Mouse (Mus musculus) midbrain, embryonic 16.5 days (tissue): Measurements from ENCODE around the gene Chst8. TPM values are rescaled to one million over a fixed set of nuclear protein-coding genes. Genes with fewer than 3 reads are reported as not detected.

Experiments used
- ATAC-seq: fragments of 200-750 bp; cut with Nextera tagmentation; 2 replicates; pipeline ENCODE4 v1.8.0; 2017; ENCODE audit warnings: moderate TSS enrichment
- H3K27ac ChIP-seq: fragments of 300-500 bp; sonication (generic); 2 replicates; pipeline ENCODE4 v1.5.1; 2014; ENCODE audit warnings: mild to moderate bottlenecking, low read length, mixed read lengths
- H3K27me3 ChIP-seq: fragments of 300-500 bp; sonication (generic); 2 replicates; pipeline ENCODE4 v1.6.1; 2014; ENCODE audit warnings: low read depth, low read length, mixed read lengths; ENCODE audit not compliant: control insufficient read depth, insufficient read depth
- H3K36me3 ChIP-seq: fragments of 300-500 bp; sonication (generic); 2 replicates; pipeline ENCODE4 v1.6.1; 2014; ENCODE audit warnings: mild to moderate bottlenecking, low read length, moderate library complexity, mixed read lengths; ENCODE audit not compliant: control insufficient read depth, insufficient read depth
- H3K4me1 ChIP-seq: fragments of 300-500 bp; sonication (generic); 2 replicates; pipeline ENCODE4 v1.6.1; 2014; ENCODE audit warnings: mild to moderate bottlenecking, low read length, mixed read lengths; ENCODE audit not compliant: control insufficient read depth, insufficient read depth
- H3K4me2 ChIP-seq: fragments of 300-500 bp; sonication (generic); 2 replicates; pipeline ENCODE4 v1.6.1; 2014; ENCODE audit warnings: mild to moderate bottlenecking, low read length, mixed read lengths
- H3K4me3 ChIP-seq: fragments of 300-500 bp; sonication (generic); 2 replicates; pipeline ENCODE4 v1.5.1; 2014; ENCODE audit warnings: low read depth, mild to moderate bottlenecking, low read length, moderate library complexity, mixed read lengths
- H3K9ac ChIP-seq: fragments of 300-500 bp; sonication (generic); 2 replicates; pipeline ENCODE4 v1.6.1; 2014; ENCODE audit warnings: low read depth, low read length, mixed read lengths
- H3K9me3 ChIP-seq: fragments of 300-500 bp; sonication (generic); replicated peaks from 2 replicates; pipeline ENCODE4 v1.6.1; 2014; ENCODE audit warnings: mild to moderate bottlenecking, low read length, mixed read lengths; ENCODE audit not compliant: control insufficient read depth, poor library complexity, severe bottlenecking
- WGBS: fragments of 180-500 bp; shearing (Covaris S2); extraction: QIAGEN DNeasy Blood & Tissue Kit; methylation state at CpG from one replicate; pipeline ENCODE4 v1.1.7; 2014; 5-methylcytosine and 5-hydroxymethylcytosine counted together
- polyA plus RNA-seq: library from polyadenylated mRNA; unstranded; fragments of >200 nt; fragmentation: Nextera tagmentation; extraction: Ambion mirVana; gene quantifications from 2 replicates; pipeline ENCODE4 v1.2.1, GENCODE M21; 2015

The Chst8 gene
- polyA plus RNA-seq, 1 experiment from 2014 or later, result 12.7 TPM

DNA sequence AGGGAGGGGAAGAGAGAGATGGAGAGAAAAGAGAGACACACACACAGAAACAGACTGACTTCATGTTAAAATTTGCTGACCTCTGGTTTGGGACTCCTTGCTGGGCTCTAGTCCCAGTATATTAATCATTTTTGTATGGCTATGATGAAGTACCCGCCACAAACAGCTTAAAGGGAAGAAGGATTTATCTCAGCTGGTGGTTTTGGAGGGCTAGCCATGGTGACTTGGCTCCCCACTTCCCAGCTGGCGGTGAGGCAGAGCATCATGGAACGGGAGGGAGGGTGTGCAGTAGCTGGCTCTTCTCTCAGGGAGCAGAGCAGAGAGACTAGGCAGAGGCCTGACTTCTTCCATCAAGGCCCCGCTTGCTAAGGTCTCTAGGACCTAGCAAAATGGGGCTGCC lies 109.1 kb downstream of the Chst8 start:
- H3K27me3 ChIP-seq, result no peaks in the 10 kb centered on the region
- ATAC-seq, result no peak
- H3K4me2 ChIP-seq, result no peak overlapping the region
- no peaks in the 10 kb centered on the region for H3K36me3 ChIP-seq
- no peak overlapping the region for H3K27ac ChIP-seq
- H3K4me3 ChIP-seq, result no peak overlapping the region
- H3K4me1 ChIP-seq, result no peaks in the 10 kb centered on the region
- no peaks in the 10 kb centered on the region for H3K9me3 ChIP-seq
- no peak overlapping the region for H3K9ac ChIP-seq
- WGBS, result 48% methylated on average over 4 of the region's 4 CpGs

DNA sequence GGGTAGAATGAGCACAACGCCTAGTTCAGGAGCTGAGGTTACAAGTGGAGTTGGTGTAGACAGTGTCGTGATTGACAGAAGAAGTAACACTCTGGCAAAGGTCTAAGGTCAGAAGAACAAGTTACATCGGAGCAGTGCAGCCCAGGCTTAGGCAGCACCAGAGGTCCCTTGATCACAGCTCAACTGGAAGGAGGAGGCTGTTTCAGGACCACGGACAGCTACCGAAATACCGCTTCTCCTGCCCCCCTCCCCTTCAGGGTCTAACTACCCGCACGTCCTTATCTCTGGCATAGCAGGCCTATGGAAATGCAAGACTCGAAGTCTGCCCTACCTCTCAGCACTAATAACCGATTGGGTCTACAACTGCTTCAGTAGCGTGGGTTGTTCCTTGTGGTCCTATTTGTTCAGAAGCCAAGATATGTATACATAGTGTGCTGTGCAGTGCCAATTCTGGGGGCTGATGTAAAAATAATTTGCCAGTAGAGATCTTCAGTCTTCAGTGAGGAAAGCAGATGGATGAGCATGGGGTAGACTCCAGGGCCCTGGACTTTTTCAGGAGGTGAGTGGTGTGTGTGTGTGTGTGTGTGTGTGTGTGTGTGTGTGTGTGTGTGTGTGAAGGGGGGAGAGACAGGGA lies 109.7 kb downstream of the Chst8 start:
- Histone ChIP-seq H3K4me3 (no peak overlapping the region), H3K4me1 (no peaks in the 10 kb centered on the region), H3K4me2 (no peak overlapping the region), H3K27me3 (no peaks in the 10 kb centered on the region), H3K36me3 (no peaks in the 10 kb centered on the region), H3K27ac (no peak overlapping the region), H3K9ac (no peak overlapping the region), H3K9me3 (no peaks in the 10 kb centered on the region)
- no peak for ATAC-seq
- WGBS, result 29% methylated on average over 11 of the region's 11 CpGs

DNA sequence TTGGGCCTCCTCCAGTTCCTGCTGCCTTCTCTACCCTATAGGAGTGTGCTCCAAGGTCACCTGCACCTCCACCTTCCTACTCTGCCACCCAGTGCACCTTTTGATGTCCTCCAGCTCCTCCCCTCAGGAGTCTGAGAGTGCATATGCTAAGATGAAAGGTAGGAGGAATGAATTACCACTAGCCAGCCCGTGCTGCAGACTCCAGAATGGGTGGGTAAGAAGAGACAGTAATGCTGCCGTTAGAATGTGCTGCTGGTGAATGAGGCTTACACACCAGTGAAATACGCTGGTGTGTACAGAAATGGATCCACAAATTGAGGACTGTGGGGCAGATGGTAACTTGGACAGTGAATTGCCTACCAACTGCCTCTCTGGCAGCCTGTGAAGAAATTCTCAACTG lies 112.6 kb downstream of the Chst8 start:
- Histone ChIP-seq H3K4me1 (peaks cover 6% of the 10 kb centered on the region), H3K9ac (no peak overlapping the region)
- 60% methylated on average over 3 of the region's 3 CpGs for WGBS

DNA sequence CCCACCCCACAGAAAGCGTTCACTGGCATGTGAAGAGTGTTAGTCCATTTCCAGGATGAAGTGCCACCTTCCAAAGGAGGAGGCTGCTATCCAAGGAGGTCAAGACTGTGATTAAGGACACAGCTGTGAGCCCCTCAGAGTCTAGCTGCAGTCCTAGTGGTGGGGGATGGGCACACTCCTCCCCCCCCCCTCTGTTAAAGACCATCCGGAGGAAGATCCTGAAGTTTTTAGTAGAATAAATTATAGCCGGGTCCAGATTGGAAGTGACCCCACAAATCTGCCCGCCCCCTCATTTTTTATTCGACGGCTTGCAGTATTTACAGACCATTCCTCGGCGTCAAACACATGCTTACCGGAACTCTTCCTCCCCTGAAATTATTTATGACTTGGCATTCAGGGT lies 114.3 kb downstream of the Chst8 start:
- peaks cover 9% of the 10 kb centered on the region for H3K4me1 ChIP-seq
- no peaks in the 10 kb centered on the region for H3K36me3 ChIP-seq
- H3K4me3 ChIP-seq, result no peak overlapping the region
- H3K9ac ChIP-seq, result no peak overlapping the region
- no peaks in the 10 kb centered on the region for H3K27me3 ChIP-seq
- H3K4me2 ChIP-seq, result no peak overlapping the region
- H3K27ac ChIP-seq, result no peak overlapping the region
- no peak for ATAC-seq
- whole genome bisulfite sequencing, result 77% methylated on average over 9 of the region's 9 CpGs
- H3K9me3 ChIP-seq, result no peaks in the 10 kb centered on the region

More for the DNA sequence above, 112.6 kb downstream of the Chst8 start:
- Histone ChIP-seq H3K4me3 (no peak overlapping the region), H3K27me3 (no peaks in the 10 kb centered on the region), H3K27ac (no peak overlapping the region), H3K36me3 (no peaks in the 10 kb centered on the region), H3K4me2 (no peak overlapping the region), H3K9me3 (no peaks in the 10 kb centered on the region)
- no peak for ATAC-seq

DNA sequence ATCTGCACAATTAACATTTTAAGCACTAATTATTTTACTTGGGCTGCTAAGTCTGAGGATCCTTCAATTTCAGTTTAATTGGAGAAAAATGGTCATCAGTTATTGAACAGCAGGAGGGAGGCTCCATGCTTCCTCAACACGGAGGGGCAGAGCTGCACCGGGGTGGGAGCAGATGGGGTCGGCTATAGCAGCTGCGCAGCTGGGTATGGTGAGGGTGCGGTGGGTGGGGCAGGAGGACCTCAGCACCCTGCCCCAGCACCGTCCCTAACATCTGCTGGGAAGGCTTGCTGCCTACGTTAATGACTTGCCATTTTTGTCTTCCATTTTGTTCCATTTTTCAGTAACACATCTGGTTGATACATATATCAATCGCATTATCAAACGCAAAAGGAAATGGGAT lies 116.4 kb downstream of the Chst8 start:
- H3K4me3 ChIP-seq, result no peak overlapping the region
- H3K36me3 ChIP-seq, result no peaks in the 10 kb centered on the region
- no peak overlapping the region for H3K9ac ChIP-seq
- no peak overlapping the region for H3K27ac ChIP-seq
- H3K27me3 ChIP-seq, result no peaks in the 10 kb centered on the region
- H3K4me1 ChIP-seq, result peaks cover 14% of the 10 kb centered on the region
- no peak overlapping the region for H3K4me2 ChIP-seq
- ATAC-seq, result no peak
- 43% methylated on average over 9 of the region's 9 CpGs for WGBS
- H3K9me3 ChIP-seq, result no peaks in the 10 kb centered on the region

DNA sequence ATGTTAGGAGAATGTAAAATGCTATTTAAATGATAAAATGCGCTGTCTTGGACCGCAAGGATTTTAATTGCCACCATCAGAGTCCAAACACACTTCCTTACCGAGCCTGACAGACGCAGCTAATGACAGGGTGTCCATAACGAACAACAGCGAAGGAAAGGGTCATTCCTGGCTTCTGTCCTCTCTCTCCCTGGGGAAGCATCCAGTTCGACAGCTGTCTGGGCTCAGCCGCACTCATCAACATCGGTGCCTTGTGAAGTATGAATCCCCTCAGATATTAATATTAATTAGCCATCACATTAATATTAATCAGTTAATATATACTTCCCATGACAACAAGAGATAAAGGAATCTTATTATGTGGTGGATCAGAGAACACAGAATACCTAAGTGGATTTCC lies 117.6 kb downstream of the Chst8 start:
- Histone ChIP-seq H3K9ac (no peak overlapping the region), H3K27me3 (no peaks in the 10 kb centered on the region), H3K4me1 (peaks cover 14% of the 10 kb centered on the region), H3K9me3 (no peaks in the 10 kb centered on the region), H3K4me3 (no peak overlapping the region), H3K27ac (no peak overlapping the region), H3K36me3 (no peaks in the 10 kb centered on the region), H3K4me2 (no peak overlapping the region)
- WGBS, result 17% methylated on average over 9 of the region's 9 CpGs
- ATAC-seq, result 0 out of 2 replicates have a peak, but pooled peaks have one; percentile 10

DNA sequence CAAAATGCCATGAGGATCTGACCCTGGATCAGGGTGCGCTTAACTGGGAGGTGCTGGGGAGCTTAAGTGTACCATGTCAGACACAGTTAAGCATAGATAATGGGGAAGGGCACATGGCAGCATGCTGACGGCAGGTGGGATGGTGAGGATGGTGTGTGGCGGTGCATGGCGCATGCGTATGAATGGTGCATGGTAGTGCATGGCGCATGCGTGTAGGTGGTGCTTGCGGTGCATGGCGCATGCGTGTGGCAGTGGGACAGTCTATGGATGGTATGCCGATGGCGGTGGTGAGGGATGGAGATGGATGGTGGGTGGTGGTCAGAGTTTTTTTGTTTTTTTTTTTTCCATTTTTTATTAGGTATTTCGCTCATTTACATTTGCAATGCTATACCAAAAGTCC lies 118.6 kb downstream of the Chst8 start:
- no peak overlapping the region for H3K4me3 ChIP-seq
- H3K4me2 ChIP-seq, result no peak overlapping the region
- no peak for ATAC-seq
- H3K36me3 ChIP-seq, result no peaks in the 10 kb centered on the region
- WGBS, result 95% methylated on average over 13 of the region's 13 CpGs
- H3K27me3 ChIP-seq, result no peaks in the 10 kb centered on the region
- peaks cover 14% of the 10 kb centered on the region for H3K4me1 ChIP-seq
- no peak overlapping the region for H3K27ac ChIP-seq
- H3K9ac ChIP-seq, result no peak overlapping the region
- H3K9me3 ChIP-seq, result no peaks in the 10 kb centered on the region

DNA sequence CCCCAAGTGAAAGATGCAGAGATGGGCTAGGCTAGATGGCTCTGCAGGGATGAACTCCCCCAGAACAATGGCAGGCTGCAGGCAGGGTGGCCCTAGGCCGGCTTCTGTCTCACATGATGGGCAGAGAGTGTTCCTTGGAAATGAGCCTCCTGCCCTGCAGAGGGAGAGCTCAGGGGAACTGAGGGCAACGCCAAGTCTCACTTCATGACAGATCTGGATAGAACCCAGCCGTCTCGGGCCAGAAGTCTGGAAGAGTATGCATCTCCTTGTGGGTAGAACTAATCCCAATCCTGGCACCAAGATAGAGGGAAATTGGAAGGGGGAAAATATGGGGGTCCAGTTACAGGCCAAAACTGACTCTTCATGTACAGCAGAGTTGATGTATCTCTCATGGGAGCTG lies 119.4 kb downstream of the Chst8 start:
- H3K27me3 ChIP-seq, result no peaks in the 10 kb centered on the region
- 0 out of 2 replicates have a peak overlapping the region, but pooled peaks have one; percentile 3 for H3K27ac ChIP-seq
- H3K4me3 ChIP-seq, result no peak overlapping the region
- no peak for ATAC-seq
- no peak overlapping the region for H3K9ac ChIP-seq
- no peaks in the 10 kb centered on the region for H3K9me3 ChIP-seq
- 67% methylated on average over 4 of the region's 4 CpGs for WGBS
- H3K4me2 ChIP-seq, result no peak overlapping the region
- H3K36me3 ChIP-seq, result no peaks in the 10 kb centered on the region
- peaks cover 14% of the 10 kb centered on the region for H3K4me1 ChIP-seq

DNA sequence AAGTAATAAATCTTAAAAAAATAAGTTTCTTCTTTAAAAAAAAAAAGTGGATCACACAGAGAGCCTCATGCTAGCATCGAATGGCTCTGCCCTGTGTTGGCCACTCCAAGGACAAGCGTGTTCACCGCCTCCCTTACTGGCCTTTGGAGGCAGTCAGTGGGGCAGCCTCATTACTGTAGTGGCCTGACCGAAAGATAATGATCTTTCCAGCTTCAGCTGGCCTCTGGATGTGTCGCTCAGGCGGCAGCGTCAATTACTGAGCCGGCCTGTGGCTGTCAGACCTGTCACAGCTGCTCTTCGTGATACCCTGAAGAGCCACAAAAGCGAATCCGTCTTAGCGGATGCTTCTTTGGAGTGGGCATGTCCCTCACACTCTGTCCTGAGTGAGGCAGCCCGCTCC lies 122.4 kb downstream of the Chst8 start:
- WGBS, result 32% methylated on average over 13 of the region's 13 CpGs
- Histone ChIP-seq H3K27ac (no peak overlapping the region), H3K27me3 (no peaks in the 10 kb centered on the region), H3K4me2 (no peak overlapping the region), H3K9ac (no peak overlapping the region), H3K9me3 (no peaks in the 10 kb centered on the region), H3K4me3 (no peak overlapping the region), H3K4me1 (peaks cover 12% of the 10 kb centered on the region), H3K36me3 (no peaks in the 10 kb centered on the region)
- peak; percentile 32 for ATAC-seq
